Mouse (Mus musculus): ENCODE results near the gene Gse1. TPM values are rescaled to one million over a fixed set of nuclear protein-coding genes. Genes with fewer than 3 reads are reported as not detected.
A peak's percentile ranks its signal among the peaks of the same experiment; 100 is the strongest.

Gse1 gene
- polyA plus RNA-seq, 1 experiment from 2014 or later = 28.8 TPM

DNA sequence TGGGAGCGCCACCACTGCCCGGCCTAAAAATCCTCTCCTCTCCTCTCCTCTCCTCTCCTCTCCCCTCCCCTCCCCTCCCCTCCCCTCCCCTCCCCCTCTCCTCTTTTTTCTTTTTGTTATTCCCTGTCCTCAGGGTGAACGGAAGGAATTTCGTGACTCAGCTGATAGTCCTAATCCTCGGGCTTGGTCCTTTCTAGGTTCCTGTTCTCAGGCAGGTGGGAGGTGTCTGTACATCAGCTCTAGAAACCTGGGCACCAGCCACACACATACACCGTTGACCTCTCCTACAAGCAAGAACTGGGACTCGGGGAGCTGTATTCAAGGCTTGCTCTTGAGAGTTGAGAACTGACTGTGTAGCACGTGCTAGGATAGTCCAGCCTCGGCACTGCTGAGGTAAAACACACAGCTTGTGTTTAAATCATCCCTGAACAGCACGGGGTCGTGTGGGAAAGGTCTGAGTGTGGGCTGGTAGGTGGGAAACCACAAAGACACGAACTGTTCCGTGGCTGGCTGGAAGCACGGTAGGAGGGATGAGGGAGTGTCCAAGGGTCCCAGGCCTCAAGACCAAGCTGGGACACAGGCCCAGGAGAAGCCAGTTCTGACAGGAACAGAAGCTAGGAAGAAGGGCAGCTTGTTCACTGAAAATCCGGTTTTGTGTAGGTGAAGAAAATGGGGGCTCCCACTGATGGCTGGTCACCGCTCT is 302.8 kb downstream of the Gse1 start:
- WGBS = 51% methylated on average over 16 of the region's 16 CpGs
- H3K36me3 ChIP-seq = no peaks in the 10 kb centered on the region
- peak overlapping the region; percentile 49; the same call in 1 of the 2 replicates for H3K4me2 ChIP-seq (replicated peaks)
- peak overlapping the region; percentile 46; the same call in 1 of the 2 replicates for H3K9ac ChIP-seq (replicated peaks)
- H3K4me3 ChIP-seq = no peak overlapping the region
- peaks cover 96% of the 10 kb centered on the region for H3K4me1 ChIP-seq
- no peak for ATAC-seq (ENCODE audit: low FRiP score, low read depth)
- peak overlapping the region; percentile 97 for H3K27ac ChIP-seq (replicated peaks)
- peaks cover 21% of the 10 kb centered on the region for H3K27me3 ChIP-seq
- H3K9me3 ChIP-seq = no peaks in the 10 kb centered on the region

DNA sequence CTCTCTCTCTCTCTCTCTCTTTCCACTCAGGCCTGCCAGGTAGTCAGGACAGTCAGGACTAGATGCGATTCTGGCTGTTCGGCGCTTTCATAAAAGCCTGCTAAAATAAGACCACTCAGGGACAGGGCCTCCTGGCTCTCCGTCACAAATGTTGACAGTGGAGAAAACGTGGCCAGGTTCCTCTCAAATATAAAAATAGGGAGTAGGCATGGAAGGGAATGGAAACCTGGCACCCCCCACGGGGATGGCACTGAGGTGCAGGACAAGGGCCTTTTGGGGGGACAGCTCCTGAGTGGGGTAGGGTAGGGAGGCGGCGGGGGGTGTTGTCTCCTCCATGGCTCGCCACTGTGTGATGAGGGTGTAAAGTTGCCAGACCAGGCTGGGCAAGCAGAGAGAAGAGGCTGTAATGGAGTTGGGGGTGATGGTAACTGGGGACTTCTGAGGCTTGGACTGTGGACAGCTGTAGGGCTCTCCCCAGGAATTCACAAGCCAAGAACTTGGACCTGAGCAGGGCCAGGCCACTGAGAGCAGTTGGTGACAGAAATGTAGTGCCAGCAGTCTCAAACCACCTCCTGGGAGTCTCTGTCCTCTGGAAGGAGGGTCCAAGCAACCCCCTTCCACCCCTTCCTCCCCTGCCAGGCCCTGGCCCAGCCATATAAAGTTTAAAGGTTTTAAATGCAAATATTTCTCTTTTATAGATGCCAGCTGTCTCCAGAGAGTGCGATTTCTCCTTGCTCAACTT is 303.7 kb downstream of the Gse1 start:
- Histone ChIP-seq H3K9ac (replicated peaks) (peak overlapping the region; percentile 46; the same call in 1 of the 2 replicates), H3K27ac (replicated peaks) (peak overlapping the region; percentile 97), H3K27me3 (peaks cover 18% of the 10 kb centered on the region), H3K4me1 (peaks cover 96% of the 10 kb centered on the region), H3K4me3 (no peak overlapping the region), H3K9me3 (no peaks in the 10 kb centered on the region), H3K36me3 (no peaks in the 10 kb centered on the region), H3K4me2 (replicated peaks) (peak overlapping the region; percentile 49)
- no peak for ATAC-seq (ENCODE audit: low FRiP score, low read depth)
- 52% methylated on average over 10 of the region's 10 CpGs for WGBS

DNA sequence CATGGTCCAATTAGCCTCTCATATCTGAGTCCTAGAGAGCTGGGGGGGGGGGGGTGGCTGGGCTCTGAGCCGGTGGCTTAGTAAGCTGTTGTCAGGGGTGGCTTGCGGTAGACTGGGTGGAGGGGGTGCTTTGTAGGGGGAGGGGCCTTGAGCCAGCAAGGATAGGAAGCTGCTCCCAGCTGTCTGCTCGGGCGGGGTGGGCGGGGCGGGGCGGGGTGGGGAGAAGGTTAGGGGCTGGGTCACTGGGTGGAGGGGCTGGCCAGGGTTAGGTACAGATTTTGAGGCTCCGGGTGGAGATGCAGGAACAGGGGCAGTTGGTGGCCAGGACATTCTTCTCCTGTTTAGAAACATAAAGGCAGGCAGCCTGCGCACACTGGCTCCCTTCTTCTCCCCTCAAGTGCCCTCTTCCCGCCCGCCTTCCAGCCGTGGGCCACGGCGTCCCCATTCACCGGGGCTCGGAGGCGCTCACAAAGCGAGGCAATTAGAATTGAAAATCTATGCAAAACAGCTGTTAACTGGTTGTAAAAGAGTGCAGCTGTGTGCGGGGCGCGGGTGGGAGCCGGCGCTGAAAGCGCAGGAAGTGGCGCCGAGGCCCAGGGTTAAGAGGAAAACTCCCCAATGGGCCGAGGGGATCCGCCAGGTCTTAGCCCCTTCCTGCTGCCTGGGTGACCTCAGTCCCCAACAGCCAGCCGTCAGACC is 304.4 kb downstream of the Gse1 start:
- H3K9me3 ChIP-seq = no peaks in the 10 kb centered on the region
- H3K4me3 ChIP-seq = peak overlapping the region; percentile 16; the same call in 1 of the 2 replicates
- H3K27ac ChIP-seq (replicated peaks) = peak overlapping the region; percentile 97
- WGBS = 1% methylated on average over 29 of the region's 29 CpGs
- peaks cover 18% of the 10 kb centered on the region for H3K27me3 ChIP-seq
- peak overlapping the region; percentile 49 for H3K4me2 ChIP-seq (replicated peaks)
- H3K4me1 ChIP-seq = peaks cover 95% of the 10 kb centered on the region
- H3K36me3 ChIP-seq = no peaks in the 10 kb centered on the region
- H3K9ac ChIP-seq (replicated peaks) = peak overlapping the region; percentile 46
- peak; percentile 58 for ATAC-seq (ENCODE audit: low FRiP score, low read depth)

- H3K9me3 ChIP-seq = no peaks in the 10 kb centered on the region
- peak overlapping the region; percentile 97 for H3K27ac ChIP-seq (replicated peaks)
- no peak for ATAC-seq (ENCODE audit: low FRiP score, low read depth)
- H3K4me1 ChIP-seq = peaks cover 93% of the 10 kb centered on the region
- H3K27me3 ChIP-seq = peaks cover 18% of the 10 kb centered on the region
- peak overlapping the region; percentile 46 for H3K9ac ChIP-seq (replicated peaks)
- 6% methylated on average over 3 of the region's 3 CpGs for WGBS
- no peaks in the 10 kb centered on the region for H3K36me3 ChIP-seq
- H3K4me3 ChIP-seq = no peak overlapping the region
- H3K4me2 ChIP-seq (replicated peaks) = peak overlapping the region; percentile 49
Observed at GRCm38 (mm10) chr8:120533380-120533779, 305.1 kb downstream of the Gse1 start.

DNA sequence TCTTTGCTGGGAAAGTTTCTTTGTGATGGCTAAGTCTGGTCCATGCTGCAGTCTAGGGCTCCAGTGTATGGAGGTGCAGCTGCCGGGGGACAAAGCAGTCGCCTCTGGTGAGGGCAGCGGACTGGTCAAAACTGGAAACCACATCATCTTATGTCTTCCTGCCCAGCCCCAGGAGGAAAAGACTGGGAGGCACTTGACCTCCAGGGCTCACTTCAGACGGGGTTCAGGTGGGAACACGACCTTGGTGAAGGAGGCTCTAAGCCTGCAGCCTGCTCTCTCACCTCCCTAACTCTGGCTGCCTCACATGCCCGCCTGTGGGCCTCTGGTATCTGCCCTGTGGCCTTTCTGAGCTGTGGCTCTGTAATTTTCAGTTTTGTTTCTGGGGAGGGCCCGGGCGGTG is 305.8 kb downstream of the Gse1 start:
- H3K4me1 ChIP-seq = peaks cover 93% of the 10 kb centered on the region
- no peaks in the 10 kb centered on the region for H3K36me3 ChIP-seq
- H3K4me3 ChIP-seq = no peak overlapping the region
- H3K9ac ChIP-seq (replicated peaks) = peak overlapping the region; percentile 46
- no peak for ATAC-seq (ENCODE audit: low FRiP score, low read depth)
- peaks cover 18% of the 10 kb centered on the region for H3K27me3 ChIP-seq
- H3K27ac ChIP-seq (replicated peaks) = peak overlapping the region; percentile 97
- 31% methylated on average over 8 of the region's 8 CpGs for WGBS
- H3K4me2 ChIP-seq (replicated peaks) = peak overlapping the region; percentile 96
- H3K9me3 ChIP-seq = no peaks in the 10 kb centered on the region

GRCm38 (mm10) chr8:120534504-120535368 is 306.5 kb downstream of the Gse1 start:
- 7% methylated on average over 14 of the region's 14 CpGs for WGBS
- Histone ChIP-seq H3K4me2 (replicated peaks) (peak overlapping the region; percentile 96), H3K36me3 (no peaks in the 10 kb centered on the region), H3K9ac (replicated peaks) (peak overlapping the region; percentile 86), H3K27me3 (peaks cover 18% of the 10 kb centered on the region), H3K9me3 (no peaks in the 10 kb centered on the region), H3K4me3 (peak overlapping the region; percentile 69; the same call in 1 of the 2 replicates), H3K27ac (replicated peaks) (peak overlapping the region; percentile 97), H3K4me1 (peaks cover 93% of the 10 kb centered on the region)
- ATAC-seq (ENCODE audit: low FRiP score, low read depth) = peak; percentile 16; the same call in 1 of the 2 replicates

DNA sequence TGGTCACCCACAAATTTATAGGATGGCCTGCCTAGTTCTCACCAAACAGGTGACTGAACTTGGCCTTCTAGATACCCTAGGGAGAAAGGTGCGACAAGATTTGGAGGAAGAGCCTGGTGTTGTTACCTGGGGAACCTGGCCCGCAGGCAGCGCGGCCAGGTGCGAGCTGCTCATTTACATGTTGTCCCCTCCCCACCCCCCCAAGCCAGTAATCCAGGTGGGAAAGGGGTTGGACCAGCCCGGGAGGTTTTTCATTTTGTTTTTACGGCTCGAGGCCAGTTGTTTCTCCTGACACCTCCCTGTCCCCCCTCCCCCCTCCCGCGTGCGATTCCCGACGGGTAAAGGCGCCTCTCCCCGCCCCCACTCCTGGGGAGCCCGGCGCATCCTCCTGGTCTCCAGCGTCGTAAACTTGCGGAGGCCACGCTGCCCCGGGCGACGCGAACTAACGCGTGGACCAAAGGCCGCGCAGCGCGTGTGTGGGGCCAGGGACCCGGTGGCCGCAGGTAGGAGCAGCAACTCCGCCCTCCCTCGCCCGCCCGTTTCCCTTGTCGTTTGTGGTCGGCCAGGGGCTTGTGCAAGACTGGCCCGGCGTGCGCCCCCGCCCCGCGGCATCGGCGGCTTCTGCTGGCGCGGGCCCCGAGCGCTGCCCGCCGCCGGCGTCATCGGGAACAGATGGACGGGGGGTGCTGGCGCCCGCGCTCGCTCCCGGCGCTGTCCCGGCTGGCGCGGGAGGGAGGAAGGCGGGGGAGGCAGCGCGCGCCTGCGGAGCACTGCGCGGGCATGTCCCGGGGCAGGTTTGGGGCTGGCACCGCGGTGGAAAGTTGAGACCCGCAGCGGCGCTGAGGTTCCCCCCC is 307.4 kb downstream of the Gse1 start:
- 1% methylated on average over 77 of the region's 79 CpGs for WGBS
- no peak for ATAC-seq (ENCODE audit: low FRiP score, low read depth)

DNA sequence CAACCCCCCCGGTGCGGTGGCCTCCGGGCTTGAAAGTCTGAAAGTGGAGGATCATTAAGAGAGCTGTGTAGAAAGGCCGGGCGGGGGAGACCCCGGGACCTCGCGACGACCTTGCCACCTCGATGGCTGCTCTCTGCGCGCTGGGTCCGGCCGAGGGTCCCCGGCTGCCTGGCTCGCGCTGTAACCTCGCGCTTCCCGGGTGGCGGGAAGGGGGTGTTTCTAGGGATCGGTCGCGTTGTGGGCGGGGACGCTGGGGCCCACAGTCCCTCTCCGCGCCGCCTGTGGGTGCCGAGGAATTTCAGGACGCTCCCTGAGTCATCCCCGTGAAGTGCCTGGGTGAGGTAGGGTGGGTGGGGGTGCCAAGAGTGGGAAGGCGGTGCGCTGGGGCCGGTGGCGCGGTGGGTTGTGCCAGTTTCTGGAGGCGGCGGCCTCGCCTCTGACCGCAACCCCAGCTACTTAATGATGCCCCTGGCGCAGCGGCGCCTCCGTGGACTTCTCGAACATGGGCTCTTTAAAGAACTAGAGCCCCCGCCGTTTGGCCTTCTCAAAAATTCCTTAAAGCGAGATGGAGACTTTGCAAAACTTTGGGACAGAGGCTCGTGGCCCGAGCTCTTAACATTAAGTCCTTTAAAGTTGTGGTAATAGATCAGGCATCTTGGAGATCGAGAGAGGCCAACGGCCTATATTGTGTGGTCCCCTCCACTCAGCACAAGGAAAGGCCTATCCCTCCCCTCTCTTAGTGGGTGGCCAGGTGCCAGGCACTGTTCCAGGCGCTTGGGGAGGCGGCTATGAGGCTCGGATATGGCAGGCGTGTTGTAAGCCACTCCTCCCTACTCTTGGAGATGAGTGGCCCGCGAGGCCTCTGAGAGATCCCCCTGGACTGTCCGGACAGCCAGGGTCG is 308.3 kb downstream of the Gse1 start:
- no peaks in the 10 kb centered on the region for H3K36me3 ChIP-seq
- WGBS = under 1% methylated on average over 50 of the region's 61 CpGs
- peaks cover 95% of the 10 kb centered on the region for H3K4me1 ChIP-seq
- peak overlapping the region; percentile 97 for H3K27ac ChIP-seq (replicated peaks)
- peak; percentile 10; the same call in 1 of the 2 replicates for ATAC-seq (ENCODE audit: low FRiP score, low read depth)
- no peaks in the 10 kb centered on the region for H3K9me3 ChIP-seq
- peak overlapping the region; percentile 96 for H3K4me2 ChIP-seq (replicated peaks)
- peak overlapping the region; percentile 86 for H3K9ac ChIP-seq (replicated peaks)
- peak overlapping the region; percentile 69 for H3K4me3 ChIP-seq
- H3K27me3 ChIP-seq = peaks cover 18% of the 10 kb centered on the region

More for the DNA sequence above, 307.4 kb downstream of the Gse1 start:
- peak overlapping the region; percentile 86 for H3K9ac ChIP-seq (replicated peaks)
- peaks cover 18% of the 10 kb centered on the region for H3K27me3 ChIP-seq
- no peaks in the 10 kb centered on the region for H3K36me3 ChIP-seq
- H3K4me3 ChIP-seq = peak overlapping the region; percentile 69
- no peaks in the 10 kb centered on the region for H3K9me3 ChIP-seq
- peak overlapping the region; percentile 97 for H3K27ac ChIP-seq (replicated peaks)
- peak overlapping the region; percentile 96 for H3K4me2 ChIP-seq (replicated peaks)
- peaks cover 97% of the 10 kb centered on the region for H3K4me1 ChIP-seq

GRCm38 (mm10) chr8:120537207-120537817 is 309.1 kb downstream of the Gse1 start:
- peak; percentile 17; the same call in 1 of the 2 replicates for ATAC-seq (ENCODE audit: low FRiP score, low read depth)
- Histone ChIP-seq H3K4me2 (replicated peaks) (peak overlapping the region; percentile 96), H3K36me3 (no peaks in the 10 kb centered on the region), H3K27me3 (peaks cover 18% of the 10 kb centered on the region), H3K4me3 (peak overlapping the region; percentile 69), H3K9me3 (no peaks in the 10 kb centered on the region), H3K9ac (replicated peaks) (peak overlapping the region; percentile 86), H3K4me1 (peaks cover 94% of the 10 kb centered on the region), H3K27ac (replicated peaks) (peak overlapping the region; percentile 97)
- under 1% methylated on average over 78 of the region's 79 CpGs for whole genome bisulfite sequencing

Measured in midbrain, embryonic 12.5 days (tissue).